Mouse (Mus musculus) olfactory bulb, adult 2 months (tissue): ENCODE data around the gene Atxn7l3. TPM values are rescaled to one million over a fixed set of nuclear protein-coding genes. Genes with fewer than 3 reads are reported as not detected.

Experiments
- H3K27ac ChIP-seq: fragments of 200-500 bp; 2 replicates; pipeline ENCODE4 v1.5.1; 2012; ENCODE audit warnings: low read depth, low read length; ENCODE audit not compliant: insufficient read depth
- H3K4me1 ChIP-seq: fragments of 200-500 bp; 2 replicates; pipeline ENCODE4 v1.6.1; 2012; ENCODE audit warnings: low read length; ENCODE audit not compliant: control insufficient read depth, insufficient read depth
- H3K4me3 ChIP-seq: fragments of 200-500 bp; 2 replicates; pipeline ENCODE4 v1.5.1; 2012; ENCODE audit warnings: mild to moderate bottlenecking, low read depth, low read length, moderate library complexity; ENCODE audit not compliant: insufficient read depth
- CTCF ChIP-seq: fragments of 200-500 bp; IDR thresholded peaks from 2 replicates; pipeline ENCODE4 v1.5.1; 2012; ENCODE audit warnings: low read depth, mild to moderate bottlenecking, low read length, moderate library complexity; ENCODE audit not compliant: insufficient read depth
- POLR2A ChIP-seq: fragments of 200-500 bp; IDR thresholded peaks from 2 replicates; pipeline ENCODE4 v1.6.1; 2012; ENCODE audit warnings: mild to moderate bottlenecking, low read depth, low read length, moderate library complexity; ENCODE audit not compliant: insufficient read depth
- WGBS: fragments of 180-500 bp; shearing (Covaris S2); methylation state at CpG from one replicate; pipeline ENCODE4 v1.1.7; 2018; 5-methylcytosine and 5-hydroxymethylcytosine counted together
- polyA plus RNA-seq: library from polyadenylated mRNA; stranded (reverse); fragments of >200 nt; gene quantifications from 2 replicates; pipeline ENCODE4 v1.2.4, GENCODE M21; 2012; ENCODE audit warnings: low replicate concordance; ENCODE audit not compliant: missing spikeins, insufficient read depth, insufficient read length

The Atxn7l3 gene
- polyA plus RNA-seq, 1 experiment, result not detected

DNA sequence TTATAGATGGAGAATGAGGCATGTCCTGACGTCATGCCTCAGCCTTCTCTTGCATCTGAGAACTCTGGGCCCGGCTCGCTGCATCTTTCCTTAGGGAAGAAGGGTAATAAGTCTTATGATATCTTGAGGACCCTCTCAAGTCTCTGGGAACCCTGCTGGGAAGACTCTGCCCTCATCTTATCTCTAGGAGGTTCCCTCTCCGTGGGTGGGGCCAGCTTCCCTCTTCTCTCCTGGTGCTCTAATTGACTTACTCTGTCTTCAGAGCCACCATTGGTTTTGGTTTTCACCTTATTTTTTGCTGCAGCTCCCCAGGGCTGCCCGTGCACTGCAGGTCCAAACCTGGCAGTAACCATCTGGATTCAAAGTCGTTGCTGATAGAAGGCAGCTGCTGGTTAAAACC lies 38.3 kb downstream of the Atxn7l3 start:
- WGBS, result 61% methylated on average over 6 of the region's 6 CpGs
- TF ChIP-seq POLR2A (no peak), CTCF (no peak)
- Histone ChIP-seq H3K27ac (peak overlapping the region; percentile 56; the same call in 1 of the 2 replicates), H3K4me1 (peaks cover 12% of the 10 kb centered on the region), H3K4me3 (no peak overlapping the region)

DNA sequence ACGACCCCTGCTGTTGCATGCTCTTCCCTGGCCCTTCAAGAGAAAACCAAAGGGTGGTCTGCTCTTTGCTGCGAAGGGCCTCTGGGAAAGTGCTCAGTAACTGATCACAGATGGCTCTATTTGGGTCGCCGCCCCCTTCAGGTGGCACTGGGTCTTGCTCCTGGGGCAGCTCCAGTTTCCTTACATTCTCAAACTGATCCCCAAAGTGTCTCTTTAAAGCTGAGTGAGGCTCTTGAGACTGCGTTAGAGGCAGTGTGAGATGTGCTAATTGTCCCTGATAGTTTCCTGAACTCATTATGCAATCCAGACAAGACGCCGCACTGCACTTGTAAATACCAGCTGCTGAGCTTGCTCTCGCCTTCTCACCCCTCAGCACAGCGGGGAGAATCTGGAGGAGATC lies 38.9 kb downstream of the Atxn7l3 start:
- TF ChIP-seq CTCF (no peak), POLR2A (no peak)
- 14% methylated on average over 9 of the region's 9 CpGs for WGBS
- no peak overlapping the region for H3K4me3 ChIP-seq
- H3K4me1 ChIP-seq, result peaks cover 12% of the 10 kb centered on the region
- peak overlapping the region; percentile 56; the same call in 1 of the 2 replicates for H3K27ac ChIP-seq

DNA sequence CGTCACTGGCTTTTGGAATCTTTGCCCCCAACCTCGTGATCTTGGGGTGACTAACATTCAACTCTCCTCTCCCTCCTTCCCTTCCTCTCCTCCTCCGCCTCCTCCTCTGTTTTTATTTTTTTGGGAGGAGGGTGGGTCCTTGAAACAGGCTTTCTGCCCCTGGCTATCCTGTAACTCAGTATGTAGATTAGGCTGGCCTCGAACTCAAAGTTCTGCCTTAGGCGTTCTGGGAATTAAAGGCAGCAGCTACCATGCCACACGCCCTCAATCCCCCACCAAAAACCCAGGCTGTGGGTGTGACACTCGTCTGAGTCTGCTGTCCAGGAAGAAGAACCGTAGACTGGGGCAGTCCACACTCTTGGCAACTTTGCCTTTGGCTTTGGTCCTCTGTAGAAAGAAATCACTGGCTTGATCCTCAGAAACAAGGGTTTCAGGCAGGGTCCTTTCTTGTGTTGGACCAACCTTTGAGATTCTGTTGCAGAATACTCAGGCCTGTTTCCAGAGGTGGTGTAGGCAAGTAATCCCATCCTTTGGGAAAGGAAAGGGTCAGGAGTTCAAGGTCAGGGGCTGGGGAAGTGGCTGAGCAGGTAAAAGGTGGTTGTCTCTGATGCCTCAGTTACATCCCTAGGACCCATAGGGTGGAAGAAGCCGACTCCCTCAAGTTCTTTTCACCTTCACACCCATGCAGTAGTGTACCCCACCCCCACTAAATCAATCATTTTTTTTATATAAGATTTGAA lies 46.9 kb downstream of the Atxn7l3 start:
- 15% methylated on average over 9 of the region's 9 CpGs for WGBS
- Histone ChIP-seq H3K4me3 (no peak overlapping the region), H3K27ac (no peak overlapping the region), H3K4me1 (peaks cover 15% of the 10 kb centered on the region)
- TF ChIP-seq POLR2A (no peak), CTCF (no peak)

DNA sequence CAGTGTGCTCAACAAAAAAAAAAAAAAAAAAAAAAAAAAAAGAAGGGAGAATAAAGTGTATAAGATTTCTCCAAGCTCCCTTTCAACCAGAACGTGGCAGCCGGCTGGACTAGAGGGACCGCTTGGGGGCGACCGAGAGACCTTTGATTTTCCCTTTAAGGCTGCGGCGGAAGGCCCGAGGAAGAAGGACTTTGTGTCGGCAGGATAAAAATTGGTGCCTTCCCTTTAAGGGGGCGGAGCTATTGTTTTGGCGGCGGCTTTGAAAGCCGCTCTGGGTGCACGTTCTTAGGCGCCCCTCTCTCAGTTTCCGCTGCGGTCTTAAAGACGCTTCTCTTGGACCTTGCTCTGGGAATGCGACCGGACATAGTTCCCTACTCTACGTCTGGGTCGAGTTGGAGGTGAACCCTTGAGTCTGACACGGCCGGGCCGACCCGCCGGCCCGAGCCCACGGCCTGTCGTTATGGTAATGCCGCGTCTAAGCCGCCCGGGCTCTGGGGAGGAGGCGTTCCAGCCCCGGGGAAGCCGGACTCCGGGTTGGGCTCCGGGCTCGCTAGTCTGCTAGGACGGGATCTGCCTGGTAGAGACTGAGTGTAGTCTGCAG lies 47.7 kb downstream of the Atxn7l3 start, which contains the start of gene BC030867:
TSS of gene BC030867 (plus strand) at position 253 of the 601 bp plus-strand sequence.
- under 1% methylated on average over 41 of the region's 41 CpGs for WGBS
- peak within 1 kb of the TSS; percentile 33 for H3K4me3 ChIP-seq
- H3K27ac ChIP-seq, result no peak within 1 kb of the TSS
- H3K4me1 ChIP-seq, result peaks cover 16% of the 10 kb centered on the region
- no peak for TF ChIP-seq POLR2A
- peak; percentile 77 for TF ChIP-seq CTCF

DNA sequence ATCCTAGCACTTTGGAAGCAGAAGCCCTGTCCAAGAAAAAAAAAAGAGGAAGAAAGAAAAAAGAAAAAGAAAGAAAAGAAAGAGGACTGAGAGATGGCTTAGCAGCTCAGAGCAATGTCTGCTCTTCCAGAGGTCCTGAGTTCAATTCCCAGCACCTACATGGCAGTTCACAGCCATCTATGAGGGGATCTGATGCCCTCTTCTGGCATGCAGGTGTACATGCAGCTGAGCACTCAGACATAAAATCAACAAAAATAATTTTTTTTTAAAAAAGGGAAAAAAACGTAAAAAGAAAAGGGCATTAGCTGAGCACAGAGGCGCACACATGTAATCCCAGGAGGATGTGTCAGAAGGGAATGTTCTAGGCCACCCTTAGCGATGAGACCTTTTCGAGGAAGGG lies 49.6 kb downstream of the Atxn7l3 start:
- peaks cover 16% of the 10 kb centered on the region for H3K4me1 ChIP-seq
- TF ChIP-seq CTCF, result no peak
- no peak for TF ChIP-seq POLR2A
- H3K4me3 ChIP-seq, result no peak overlapping the region
- WGBS, result 86% methylated on average over 4 of the region's 4 CpGs
- H3K27ac ChIP-seq, result no peak overlapping the region

DNA sequence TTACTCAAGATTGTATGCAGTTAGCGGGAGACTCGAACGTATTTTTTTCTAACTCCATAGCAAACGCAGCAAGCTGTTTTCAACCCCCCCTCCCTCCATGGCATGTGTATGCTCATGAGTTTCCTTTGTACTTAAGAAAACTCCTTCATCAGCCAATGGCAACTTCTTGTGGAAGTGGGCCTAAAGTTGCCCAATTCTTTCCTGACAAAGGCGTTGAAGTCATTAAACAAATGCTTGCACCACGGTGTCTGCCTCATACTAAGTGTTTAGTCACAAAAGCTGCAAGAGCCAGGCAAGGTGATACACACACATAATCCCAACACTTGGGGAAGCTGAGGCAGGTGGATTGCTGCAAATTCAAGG lies 50.2 kb downstream of the Atxn7l3 start:
- Histone ChIP-seq H3K4me1 (peaks cover 16% of the 10 kb centered on the region), H3K4me3 (no peak overlapping the region), H3K27ac (no peak overlapping the region)
- TF ChIP-seq CTCF, result no peak
- no peak for TF ChIP-seq POLR2A
- WGBS, result 56% methylated on average over 6 of the region's 6 CpGs

DNA sequence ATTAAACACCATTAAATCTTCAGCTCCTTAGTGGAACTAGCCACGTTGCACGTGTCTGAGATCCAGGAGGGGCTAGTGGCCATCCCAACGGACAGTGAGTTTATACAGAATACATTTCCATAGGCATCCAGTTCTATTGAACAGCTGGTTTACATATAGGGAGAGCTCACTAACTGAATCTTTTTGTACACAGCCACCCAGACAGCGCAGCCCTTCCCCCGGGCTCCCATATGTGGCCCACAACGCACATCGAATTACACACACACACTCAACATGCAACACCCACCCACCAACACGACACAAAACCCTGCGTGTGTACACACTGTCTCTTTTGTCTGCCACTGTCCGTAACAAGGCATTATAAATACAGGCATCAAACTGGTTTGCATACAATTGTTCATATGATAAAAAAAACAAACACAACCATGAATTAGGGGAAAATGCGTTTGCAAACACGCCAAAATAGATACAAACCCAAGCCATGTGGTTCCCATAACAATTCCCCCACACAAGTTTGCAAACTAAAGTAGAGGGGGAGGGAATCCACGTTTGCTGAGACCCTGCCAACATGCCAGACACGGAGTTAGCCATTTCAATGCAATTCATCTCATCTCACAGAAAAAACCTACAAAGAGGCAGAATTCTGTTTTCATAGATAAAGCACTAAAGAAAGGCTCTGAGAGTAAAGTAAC lies 50.7 kb downstream of the Atxn7l3 start:
- Histone ChIP-seq H3K27ac (peak overlapping the region; percentile 12; the same call in 1 of the 2 replicates), H3K4me3 (no peak overlapping the region), H3K4me1 (peaks cover 16% of the 10 kb centered on the region)
- TF ChIP-seq CTCF (no peak), POLR2A (no peak)
- WGBS, result 24% methylated on average over 14 of the region's 14 CpGs

DNA sequence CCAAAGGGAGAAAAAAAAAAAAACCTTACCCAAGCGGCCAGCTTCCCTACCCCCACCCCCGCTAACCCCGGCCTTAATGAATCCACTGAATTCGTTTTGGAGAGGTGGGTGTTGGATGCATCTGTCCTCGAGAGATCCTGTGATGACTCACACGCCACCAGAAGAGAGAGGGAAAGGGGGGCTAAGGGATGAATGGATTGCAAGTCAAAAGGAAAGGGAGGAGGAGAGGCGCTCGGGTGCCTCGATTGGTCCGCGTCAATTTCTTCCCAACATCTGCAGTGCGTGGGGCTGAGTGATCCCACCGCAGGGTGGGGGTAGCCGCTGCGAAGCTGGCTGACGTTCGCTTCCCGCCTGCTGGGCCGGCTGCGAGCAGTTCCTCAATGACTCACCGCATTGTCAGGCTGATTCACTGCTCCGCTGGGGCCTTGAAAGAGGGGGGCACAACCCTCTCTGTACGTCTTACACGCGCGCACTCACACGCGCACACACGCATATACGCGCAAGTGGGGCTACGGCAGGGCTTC lies 51.4 kb downstream of the Atxn7l3 start:
- peaks cover 16% of the 10 kb centered on the region for H3K4me1 ChIP-seq
- WGBS, result under 1% methylated on average over 32 of the region's 32 CpGs
- H3K4me3 ChIP-seq, result peak overlapping the region; percentile 17
- TF ChIP-seq POLR2A (no peak), CTCF (no peak)
- peak overlapping the region; percentile 79 for H3K27ac ChIP-seq
